Mouse (Mus musculus): Measurements from ENCODE around the gene Gm12248.

The Gm12248 gene

GRCm38 (mm10) chr11:58039027-58039426 is 53.9 kb downstream of the Gm12248 start:
- no peak for DNase-seq (ENCODE audit: low read depth in 1 of 2, low spot score in 2 of 2)

DNA sequence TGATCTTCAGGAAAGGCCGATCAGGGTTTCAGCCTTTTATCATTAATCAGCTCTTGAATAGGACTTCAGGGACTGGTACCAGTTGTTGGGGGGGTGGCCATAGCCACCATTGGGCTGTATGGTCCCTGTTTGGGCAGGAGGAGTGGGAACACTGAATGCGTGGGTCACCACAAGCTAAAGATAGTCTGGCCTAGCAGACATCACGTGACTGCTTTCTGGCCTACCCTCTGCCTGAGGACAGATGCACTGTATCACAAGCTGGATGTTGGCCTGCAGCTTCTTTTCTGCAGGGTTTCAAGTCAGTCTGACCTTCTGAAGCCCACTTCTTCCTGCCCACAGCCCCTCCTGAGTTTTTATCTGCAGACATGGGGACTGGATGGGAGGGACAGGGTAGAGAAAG is 59.3 kb downstream of the Gm12248 start:
- DNase-seq (ENCODE audit: low read depth in 1 of 2, low spot score in 2 of 2) = no peak

DNA sequence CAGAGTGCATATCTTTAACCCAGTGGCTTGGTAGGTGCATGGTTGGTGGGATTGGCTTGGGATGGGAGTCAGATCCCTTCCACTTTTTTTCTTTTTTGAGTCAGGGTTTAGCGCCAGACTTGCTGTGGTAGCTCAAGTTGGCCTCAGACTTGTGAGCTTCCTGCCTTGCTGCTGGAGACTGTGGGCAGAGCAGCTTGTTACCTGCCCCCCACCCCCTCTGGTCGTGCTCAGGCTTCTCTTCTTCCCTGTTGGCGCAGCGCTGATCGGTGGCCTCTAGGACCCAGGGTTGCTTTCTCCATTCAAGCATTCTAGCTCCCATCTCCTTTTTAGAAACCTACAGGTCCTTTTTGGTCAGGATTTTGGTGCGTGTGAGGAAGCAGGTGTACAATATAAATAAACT is 61.8 kb downstream of the Gm12248 start:
- no peak for DNase-seq (ENCODE audit: low read depth in 1 of 2, low spot score in 2 of 2)

GRCm38 (mm10) chr11:58029869-58030268 is 63.1 kb downstream of the Gm12248 start:
- DNase-seq (ENCODE audit: low read depth in 1 of 2, low spot score in 2 of 2) = no peak

DNA sequence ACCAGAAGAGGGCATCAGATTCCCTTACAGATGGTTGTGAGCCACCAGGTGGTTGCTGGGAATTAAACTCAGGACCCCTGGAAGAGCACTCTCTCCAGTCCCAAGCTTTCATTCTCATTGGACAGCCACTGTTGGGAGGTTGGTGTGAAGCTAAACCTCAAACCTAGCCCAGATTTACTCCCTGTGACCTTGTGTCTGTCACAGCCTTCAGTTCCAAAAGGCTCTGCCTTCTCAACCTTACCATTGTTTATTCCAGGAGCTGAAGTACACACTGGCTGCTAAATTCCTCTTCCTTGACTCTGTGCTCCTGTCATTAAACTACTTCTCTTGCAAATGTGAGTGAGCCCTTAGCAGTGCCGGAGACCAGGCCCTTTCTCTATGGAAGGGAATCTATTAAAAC is 64.0 kb downstream of the Gm12248 start:
- DNase-seq (ENCODE audit: low read depth in 1 of 2, low spot score in 2 of 2) = no peak

GRCm38 (mm10) chr11:58026860-58027259 is 66.1 kb downstream of the Gm12248 start:
- no peak for DNase-seq (ENCODE audit: low read depth in 1 of 2, low spot score in 2 of 2)

- no peak for DNase-seq (ENCODE audit: low read depth in 1 of 2, low spot score in 2 of 2)
Observed at GRCm38 (mm10) chr11:58026337-58026736, 66.6 kb downstream of the Gm12248 start.

DNA sequence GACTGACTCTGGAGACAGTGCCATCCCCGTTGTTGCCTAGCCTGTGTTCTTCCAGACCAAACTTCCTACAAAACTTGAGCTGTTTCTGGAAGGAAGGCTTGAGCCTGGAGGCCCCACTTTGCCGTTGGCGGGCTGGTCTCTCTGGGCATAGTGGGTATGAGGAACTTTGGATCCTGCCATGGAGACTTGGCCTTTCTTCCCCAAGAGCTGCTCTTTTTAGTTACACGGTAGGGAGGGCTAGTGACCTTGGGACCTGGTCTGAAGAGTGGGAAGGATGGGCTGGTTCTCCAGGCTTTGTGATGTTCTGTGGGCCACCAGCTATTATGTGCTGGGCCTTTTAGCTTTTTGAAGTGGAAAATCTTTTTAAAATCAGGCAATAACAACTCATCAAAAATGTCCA is 67.1 kb downstream of the Gm12248 start:
- DNase-seq (ENCODE audit: low read depth in 1 of 2, low spot score in 2 of 2) = no peak

DNA sequence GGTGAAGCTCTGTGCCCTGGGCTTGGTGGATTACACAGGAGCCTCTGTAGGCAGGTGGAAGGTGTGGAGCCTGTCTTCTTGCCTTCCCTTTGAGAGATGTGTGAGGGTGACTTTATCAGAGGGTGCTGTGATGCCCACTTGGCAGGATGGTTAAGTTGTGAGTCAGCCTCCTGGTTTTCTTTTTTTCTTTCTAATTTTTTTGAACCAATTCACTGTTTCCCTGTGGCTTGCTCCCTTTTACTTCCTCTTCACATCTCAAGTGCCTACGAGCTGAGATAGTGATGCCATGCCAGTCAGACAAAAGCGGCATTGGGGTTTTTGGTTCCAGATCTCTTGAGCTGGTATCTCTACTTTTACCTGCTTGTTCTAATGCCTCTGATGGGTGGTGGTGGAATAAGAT is 68.3 kb downstream of the Gm12248 start:
- DNase-seq (ENCODE audit: low read depth in 1 of 2, low spot score in 2 of 2) = no peak

GRCm38 (mm10) chr11:58024271-58024670 is 68.7 kb downstream of the Gm12248 start:
- DNase-seq (ENCODE audit: low read depth in 1 of 2, low spot score in 2 of 2) = no peak

DNA sequence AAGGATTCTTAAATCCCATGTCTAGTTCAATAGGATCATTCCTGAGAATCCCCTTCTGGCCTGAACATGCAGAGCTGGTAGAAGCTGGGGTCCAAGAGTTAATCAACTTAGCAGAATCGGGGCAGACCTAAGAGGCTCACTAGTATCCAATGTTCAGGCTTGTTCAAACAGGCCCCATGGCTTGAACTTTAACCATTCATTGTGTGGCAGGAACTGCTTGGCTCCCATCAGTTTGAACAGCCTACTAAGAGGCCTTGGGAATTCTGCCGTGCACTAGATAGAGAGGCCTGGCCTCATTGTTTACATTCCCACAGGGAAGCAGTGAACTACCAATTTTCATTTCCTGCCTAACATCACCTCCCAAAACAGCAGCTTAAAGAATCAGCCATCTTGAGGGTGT is 71.3 kb downstream of the Gm12248 start:
- DNase-seq (ENCODE audit: low read depth in 1 of 2, low spot score in 2 of 2) = no peak

GRCm38 (mm10) chr11:58021095-58021494 is 71.8 kb downstream of the Gm12248 start:
- DNase-seq (ENCODE audit: low read depth in 1 of 2, low spot score in 2 of 2) = no peak

- no peak for DNase-seq (ENCODE audit: low read depth in 1 of 2, low spot score in 2 of 2)
Observed at GRCm38 (mm10) chr11:58018701-58019100, 74.2 kb downstream of the Gm12248 start.

DNA sequence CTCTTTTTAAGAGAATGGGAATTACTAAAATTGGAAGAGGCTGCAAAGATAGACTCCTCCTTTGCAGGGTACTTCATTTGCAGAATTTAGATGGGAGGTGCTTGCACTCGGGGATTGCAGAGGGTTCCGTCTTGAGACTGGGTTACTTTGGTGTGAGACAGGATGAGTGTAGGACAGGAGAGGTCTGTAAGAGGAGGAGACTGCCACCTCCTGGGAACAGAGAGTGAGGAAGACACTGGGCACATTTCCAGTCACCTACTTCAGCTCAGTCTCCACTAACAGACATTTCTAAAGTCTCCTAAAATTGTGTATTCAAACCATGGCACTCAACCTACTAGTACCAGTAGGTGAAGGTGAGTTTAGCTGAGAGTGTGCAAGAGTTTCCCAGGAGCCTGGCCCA is 74.6 kb downstream of the Gm12248 start:
- DNase-seq (ENCODE audit: low read depth in 1 of 2, low spot score in 2 of 2) = no peak

- no peak for DNase-seq (ENCODE audit: low read depth in 1 of 2, low spot score in 2 of 2)
Observed at GRCm38 (mm10) chr11:58017422-58017821, 75.5 kb downstream of the Gm12248 start.

DNA sequence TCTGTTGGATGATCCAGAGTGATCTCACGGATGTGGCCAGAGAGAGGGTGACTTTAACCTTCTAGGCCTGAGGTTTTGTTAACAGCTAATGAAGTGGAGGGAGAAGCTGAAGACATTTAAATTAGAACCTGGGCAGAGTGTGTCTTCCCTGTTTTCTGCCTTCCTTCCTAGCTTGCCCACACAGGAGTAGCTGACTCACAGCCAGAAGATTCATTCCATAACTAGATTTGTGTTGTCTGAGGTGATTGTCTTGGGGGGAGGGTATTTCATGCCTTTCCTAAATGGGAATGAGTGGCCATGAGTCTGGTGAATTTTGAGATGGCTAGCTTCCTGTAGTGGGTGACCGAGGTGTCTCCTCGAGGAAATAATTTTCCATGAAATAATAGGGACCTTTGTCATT is 76.6 kb downstream of the Gm12248 start:
- no peak for DNase-seq (ENCODE audit: low read depth in 1 of 2, low spot score in 2 of 2)

- no peak for DNase-seq (ENCODE audit: low read depth in 1 of 2, low spot score in 2 of 2)
Observed at GRCm38 (mm10) chr11:58015339-58015738, 77.6 kb downstream of the Gm12248 start.

DNA sequence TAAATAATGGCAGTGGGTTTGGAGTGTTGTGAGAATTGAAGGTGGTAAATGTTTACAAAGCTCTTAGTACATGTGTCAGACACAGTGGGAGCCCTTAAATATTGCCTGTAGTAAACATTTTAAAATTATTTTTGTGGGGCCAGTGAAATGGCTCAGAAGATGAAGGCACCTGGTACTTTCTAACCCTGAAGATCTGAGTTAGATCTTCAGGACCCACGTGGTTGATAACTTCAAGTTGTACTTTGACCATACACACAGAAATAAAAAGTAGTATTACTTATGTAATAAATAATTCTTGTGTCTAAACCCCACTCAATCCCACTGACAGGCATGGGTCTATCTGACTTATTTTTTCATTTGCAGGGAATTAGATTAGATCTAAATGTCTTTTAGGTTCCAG is 78.3 kb downstream of the Gm12248 start:
- DNase-seq (ENCODE audit: low read depth in 1 of 2, low spot score in 2 of 2) = no peak
